Mouse (Mus musculus): ENCODE data around the gene Olfm3.

The Olfm3 gene

DNA sequence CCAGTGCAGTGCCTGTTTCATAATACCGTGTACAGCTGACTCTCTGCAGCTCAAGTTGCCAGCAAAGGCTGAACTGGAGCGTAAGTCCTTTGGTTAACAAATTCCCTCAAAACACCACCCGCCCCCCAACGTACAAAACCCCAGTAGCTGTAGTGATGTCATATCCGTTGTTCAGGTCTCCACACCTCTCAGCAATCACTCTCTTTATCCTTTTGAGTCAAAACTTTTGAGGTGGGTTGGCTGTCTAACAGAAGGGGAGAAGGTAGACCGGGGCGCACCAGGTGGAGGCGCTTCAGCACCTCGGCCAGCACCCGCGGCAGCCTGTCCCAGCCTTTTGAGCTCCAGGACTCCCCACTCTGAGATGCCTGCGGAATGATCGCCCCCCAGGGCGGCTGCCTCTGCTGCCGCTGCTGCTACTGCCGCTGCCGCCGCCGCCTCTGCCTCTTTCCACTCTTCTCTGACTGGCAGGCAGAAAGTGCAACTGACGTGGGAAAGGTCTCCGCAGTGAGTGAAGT, at the start of gene Olfm3:
TSS of gene Olfm3 (plus strand) at position 155 of the 515 bp plus-strand sequence.
- in situ Hi-C loops (cut with MseI, MboI): no loop called here

DNA sequence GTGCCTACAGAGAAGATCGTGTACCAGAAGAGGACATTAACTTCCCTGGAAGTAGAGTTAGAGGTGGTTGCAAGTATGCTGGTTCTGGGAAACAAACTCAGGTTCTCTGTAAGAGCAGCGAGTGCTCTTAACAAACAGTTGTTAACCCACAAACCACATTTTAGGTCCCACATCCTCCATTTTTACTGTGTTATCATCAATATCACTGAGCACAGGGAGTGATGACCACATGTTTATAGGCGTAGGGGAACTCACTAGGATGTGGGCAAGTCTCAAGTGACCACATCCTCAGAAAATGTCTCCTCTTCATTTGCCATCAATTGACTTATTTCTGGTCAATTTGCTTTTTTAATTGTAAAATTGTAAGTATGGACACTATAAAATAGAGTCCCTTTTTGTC, 14.1 kb upstream of the Olfm3 start:
- in situ Hi-C loops (cut with MseI, MboI): no loop called here

DNA sequence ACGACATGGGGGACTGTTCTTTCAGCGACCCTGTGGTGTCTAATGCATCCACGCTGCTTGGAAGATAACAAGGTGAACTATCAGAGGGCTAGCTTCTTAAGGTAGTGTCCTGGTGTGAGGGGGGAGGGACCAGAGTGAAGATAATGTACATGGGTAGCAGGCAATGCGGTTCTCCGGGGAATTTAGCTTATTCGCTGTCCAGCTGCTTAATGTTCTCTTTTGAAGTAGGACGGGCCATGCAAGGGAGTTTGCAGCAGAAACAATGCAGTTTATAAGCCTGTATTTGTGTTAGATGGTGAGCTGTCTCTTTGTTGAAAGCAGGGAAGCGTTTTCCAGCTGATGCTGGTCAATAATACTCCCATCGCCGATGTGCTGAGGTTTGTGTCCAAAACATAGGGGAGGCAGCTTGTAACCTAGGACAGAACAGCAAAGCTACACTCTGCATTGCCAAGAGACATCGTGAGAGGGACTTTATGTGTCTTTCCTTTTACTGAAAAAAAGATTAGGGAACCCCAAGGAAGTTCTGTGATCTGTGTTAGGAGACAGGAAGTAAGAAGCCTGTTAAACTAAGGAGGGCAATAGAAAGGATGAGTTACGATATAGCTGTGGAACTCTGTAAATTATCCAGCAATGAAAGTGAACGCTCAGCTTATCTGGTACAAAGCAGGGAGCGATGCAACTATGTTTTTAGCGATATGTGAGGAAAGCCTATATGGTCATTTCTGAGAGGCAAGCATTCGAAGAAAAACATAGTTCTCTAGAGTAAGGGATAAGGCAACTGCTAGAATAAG, 950 bp downstream of the Olfm3 start:
- in situ Hi-C loops (cut with MseI, MboI): no loop called here

DNA sequence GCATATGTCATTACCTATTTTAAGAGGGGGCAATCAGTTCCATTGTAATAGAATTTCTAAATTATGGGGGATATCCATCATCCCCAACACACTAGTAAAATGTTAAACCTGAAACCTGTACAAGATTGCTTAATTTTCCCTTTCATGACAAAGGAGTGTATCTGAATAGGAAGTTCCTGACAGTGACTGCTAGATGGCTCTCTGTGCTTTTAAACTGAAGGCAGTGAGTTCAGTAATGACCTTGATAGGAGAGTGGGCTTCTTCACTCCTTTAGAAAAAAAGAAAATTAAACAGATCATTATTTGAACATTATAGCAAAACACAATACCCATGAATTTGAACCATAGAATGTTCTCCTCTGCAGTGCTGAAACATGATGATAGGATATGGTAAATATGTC, 3.7 kb downstream of the Olfm3 start:
- in situ Hi-C loops (cut with MseI, MboI): no loop called here

DNA sequence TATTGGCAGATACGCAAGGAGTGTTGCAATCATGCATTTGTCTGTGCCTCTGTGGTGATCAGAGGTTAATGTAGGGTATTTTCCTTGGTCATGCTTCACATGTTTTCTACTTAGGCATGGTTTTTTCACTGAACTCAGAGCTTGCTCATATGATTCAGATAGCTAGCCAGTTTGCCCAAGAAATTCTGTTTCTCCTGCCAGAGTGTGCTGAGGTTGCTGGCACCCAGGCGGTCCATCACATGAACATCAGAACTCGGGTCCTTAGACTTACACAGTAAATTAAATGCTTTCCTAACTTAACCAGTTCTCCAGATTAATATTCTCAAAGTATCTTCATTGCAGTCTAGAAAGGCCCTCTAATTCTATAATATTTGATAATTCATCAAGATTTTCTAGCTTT, 5.0 kb downstream of the Olfm3 start:
- in situ Hi-C loops (cut with MseI, MboI): no loop called here

DNA sequence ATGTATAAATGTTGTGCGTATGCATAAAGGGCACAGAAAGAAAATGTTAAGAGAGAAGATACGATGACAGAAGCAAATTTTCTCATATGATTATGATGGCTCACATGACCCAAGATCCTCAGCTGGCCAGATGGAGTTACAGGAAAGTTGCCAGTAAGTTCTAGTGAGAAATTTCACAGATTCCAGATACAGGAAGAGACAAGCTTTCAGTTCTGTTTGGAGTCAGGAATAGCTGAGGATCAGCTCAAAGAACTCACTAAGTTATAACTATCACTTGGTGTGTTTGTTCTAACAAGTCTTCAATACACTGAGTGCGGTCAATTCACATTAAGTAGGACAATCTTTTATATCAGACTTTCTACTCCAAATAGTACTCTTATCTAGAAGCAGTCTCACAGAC, 16.2 kb downstream of the Olfm3 start:
- in situ Hi-C loops (cut with MseI, MboI): no loop called here

DNA sequence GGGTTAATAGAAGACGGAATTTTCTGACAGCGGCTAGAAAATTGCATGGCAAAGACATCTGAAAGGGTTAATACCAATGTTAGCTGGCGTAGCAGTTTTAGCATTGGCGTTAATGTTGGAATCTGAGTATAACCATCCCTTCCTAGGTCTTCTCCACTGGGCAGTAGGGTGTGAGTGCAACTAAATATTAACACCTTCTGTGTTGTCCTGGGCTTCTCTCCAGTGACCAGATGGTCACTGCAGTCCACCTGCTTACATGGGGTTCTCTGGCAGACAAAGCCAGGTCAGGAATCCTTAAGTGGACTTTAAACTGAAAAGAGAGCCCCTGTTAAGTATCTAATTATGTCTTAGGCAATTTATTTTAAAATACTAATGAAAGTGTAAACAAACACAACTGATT, 25.7 kb downstream of the Olfm3 start:
- in situ Hi-C loops (cut with MseI, MboI): no loop called here

DNA sequence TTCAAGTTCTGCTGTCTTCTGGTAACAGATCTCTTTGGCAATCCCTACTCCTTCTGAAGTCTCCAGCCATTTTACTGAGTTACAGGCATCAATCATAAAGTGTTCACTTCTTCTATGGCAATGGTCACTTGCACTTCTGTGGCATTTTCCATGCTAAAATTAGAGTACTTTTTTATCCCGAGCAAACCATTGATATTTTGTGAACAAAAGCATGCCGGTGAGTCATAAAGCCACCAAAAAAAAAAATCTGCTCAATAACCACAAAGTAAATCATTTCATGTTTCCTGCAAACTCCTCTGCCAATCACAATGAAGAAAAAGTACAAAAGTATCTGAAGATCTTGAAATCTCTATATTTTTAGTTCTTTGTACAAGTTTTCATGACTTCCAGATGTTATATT, 26.5 kb downstream of the Olfm3 start:
- in situ Hi-C loops (cut with MseI, MboI): no loop called here

DNA sequence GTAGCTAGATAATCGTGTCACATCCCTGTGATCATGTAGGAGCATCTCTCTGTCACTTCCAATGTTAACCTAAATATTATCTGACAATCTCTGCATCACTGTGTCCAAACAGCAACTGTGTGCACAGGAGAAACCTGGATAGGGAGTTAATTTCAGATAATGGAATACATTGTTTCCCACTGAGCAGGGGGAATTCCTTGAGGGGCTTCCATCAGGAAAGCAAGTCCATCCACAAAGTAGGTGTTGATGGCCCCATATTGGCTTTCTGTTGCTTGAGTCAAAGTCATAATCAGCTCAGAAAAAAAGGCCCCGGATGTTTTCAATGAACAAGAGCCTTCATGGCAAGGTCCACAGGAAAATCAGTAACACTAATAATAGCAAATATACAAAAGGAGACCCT, 26.9 kb downstream of the Olfm3 start:
- in situ Hi-C loops (cut with MseI, MboI): no loop called here

DNA sequence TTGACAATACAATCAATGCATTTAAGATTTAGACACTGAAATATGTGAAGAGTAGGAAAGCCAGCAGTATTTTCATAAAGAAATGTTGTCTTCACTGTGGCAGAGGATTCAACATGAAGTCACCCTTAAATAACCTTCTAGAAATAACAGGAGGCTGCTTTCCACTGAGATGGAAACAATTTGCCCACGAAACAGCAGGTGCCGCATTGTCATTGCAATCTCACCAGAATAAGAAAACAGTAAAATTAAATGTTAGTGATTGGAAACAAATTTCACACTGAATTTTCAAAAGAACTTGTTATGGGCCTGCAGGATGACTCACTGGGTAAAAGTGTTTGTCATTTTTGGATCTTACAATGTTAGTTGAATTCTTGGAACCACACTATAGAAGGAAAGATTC, 29.0 kb downstream of the Olfm3 start:
- in situ Hi-C loops (cut with MseI, MboI): no loop called here

DNA sequence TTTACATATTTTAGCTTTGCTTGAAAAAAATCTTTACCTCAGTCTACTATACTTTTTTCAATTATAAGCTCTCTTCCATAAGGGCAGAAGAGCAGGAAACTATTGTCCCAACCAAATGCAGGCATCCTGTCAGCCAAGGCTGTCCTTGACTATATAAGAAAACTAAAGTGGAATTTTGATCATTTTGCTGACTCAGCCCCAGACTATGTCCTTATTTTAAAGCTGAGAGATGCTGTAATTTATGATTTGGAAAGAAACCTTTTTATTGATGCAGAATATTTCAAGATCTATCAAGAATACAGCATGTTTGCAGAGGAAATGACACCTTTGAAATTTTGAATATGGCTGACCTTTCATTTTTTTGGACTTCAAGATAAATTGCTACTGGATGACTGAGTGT, 51.0 kb downstream of the Olfm3 start:
- in situ Hi-C loops (cut with MseI, MboI): no loop called here

DNA sequence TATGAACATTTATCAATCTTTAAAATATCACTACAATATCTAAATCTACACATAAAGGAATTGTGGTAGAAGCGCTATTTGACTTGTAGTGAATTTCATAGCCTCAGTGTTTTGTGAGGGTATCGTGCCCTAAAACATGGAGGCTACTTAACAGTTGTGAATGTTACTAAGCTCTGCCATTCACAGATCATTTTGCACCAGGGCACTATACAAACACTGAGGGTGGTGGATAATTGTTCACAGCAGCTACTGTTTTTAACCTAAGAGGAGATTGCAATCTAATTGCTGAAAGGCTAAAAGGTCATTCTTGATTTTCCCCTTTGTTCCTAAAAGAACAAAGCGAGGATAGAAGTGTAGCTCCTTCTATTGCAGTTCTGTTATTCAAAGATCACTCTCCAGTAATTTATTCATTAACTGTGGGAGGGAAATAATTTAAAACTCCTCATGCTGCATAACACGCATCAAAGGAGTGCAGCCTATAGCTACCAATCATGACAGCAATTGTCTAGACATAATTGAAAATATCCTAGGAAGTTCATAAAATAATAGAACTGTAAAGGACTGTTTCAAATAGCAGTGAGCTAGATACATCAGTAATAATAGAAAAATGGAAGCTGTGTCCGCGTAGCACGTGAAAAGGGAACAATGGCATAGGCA, 55.6 kb downstream of the Olfm3 start:
- in situ Hi-C loops (cut with MseI, MboI): no loop called here

DNA sequence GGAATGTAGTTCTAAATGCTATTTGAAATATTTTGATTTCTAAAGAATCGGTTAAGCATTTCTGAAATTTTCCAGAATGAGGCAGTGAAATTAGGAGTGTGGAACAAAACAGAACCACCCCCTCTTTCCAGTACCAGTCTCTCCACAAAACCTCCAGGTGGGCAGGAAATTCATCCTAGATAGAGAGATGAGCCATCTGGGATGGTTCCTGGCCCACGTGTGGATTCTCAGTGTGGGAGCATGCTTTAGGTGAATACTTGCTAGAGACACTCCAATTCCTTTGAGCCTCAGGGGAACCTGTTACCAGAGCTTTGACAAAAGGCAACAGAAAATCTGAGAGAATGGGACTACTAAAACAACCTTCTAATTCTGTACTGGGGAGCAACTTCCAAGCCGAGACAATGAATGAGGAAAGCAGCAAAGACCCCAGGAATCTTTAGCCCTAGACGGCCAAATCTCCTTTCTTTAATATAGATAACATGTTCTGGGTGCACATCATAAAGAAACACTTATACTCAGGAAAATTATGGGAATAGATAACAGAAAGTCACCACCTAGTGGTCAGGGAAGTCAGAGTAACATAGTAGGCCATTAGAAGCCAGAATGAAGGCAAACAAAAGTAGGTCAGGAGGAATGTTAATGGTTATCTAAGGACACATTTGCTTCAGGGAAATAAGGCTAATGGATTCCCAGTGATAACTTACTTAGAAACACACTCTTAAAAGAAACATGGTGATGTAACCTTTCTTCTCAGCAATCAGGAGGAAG, 58.6 kb downstream of the Olfm3 start:
- in situ Hi-C loops (cut with MseI, MboI): no loop called here

DNA sequence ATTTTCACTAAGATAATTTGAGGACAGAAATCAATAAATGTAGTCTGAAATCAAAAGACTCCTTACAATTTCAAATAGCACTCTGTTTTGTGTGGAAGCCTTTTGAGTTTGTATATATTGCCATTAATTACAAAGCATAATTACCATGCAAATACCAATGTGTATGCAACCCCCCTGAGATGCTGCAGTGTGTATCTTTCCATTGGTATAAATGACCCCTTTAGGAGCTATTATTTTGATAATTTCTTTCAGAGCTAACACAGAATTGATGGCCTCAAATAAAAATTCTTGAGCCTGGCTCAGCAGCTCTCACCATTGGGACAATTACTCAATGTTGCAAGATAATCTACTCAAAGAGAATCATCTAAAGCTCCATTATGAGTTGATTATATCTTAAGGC, 67.3 kb downstream of the Olfm3 start:
- in situ Hi-C loops (cut with MseI, MboI): no loop called here

DNA sequence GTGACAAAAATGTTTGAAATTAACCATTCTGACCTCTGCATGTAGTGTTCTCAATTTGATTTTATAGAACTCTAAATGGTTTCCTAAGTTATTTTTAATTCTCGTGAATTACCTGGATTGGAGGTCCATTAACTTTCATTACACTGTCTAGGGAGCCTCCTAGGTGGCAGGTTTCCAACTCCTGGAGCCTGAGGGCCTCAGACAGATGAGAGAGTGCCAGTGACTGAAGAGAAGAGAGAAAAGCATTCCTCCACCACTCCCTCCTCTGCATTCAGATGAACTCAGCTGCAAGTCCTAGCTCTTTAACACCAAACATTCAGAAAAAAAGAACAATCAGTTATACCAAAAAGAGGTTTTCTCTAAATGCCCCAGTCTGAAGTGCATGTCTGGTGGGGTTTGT, 68.6 kb downstream of the Olfm3 start:
- in situ Hi-C loops (cut with MseI, MboI): no loop called here

DNA sequence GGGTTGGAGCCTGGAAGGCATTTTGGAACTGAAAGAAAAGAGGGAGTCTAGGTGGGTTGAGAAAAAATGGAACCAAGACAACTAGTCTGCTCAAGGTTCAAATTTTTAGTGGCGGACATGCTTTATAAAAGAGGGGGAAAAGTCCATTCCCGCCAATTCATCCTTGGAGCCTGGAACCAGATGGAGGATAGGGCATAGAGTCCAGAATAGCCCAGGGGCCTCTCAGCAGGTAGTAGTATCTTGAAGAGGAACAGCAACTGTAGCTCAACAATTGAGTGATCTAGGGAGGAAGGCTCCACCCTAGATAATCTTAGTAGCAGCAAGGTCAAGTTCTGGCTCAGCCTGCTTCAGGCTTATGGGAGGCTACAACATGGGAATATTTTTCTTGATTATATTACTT, 87.0 kb downstream of the Olfm3 start:
- in situ Hi-C loops (cut with MseI, MboI): no loop called here

DNA sequence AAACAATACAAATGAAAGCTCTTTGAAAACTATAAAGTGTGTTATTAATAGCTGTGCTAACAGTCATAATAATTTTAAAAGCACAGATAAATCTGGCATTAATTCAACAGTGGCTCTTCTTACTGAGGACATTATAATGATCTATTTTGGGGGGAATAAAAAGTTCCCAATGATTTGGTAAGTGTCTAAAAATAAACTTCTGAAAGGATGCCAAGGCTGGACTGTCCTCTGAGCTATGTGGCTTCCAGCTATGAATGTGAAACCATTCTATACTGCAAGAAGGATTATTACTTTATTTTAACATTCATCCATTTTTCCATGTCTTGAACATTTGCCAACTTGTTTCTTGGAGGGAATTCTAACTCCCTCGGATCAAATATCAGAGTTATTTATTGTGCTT, 92.1 kb downstream of the Olfm3 start:
- in situ Hi-C loops (cut with MseI, MboI): no loop called here

DNA sequence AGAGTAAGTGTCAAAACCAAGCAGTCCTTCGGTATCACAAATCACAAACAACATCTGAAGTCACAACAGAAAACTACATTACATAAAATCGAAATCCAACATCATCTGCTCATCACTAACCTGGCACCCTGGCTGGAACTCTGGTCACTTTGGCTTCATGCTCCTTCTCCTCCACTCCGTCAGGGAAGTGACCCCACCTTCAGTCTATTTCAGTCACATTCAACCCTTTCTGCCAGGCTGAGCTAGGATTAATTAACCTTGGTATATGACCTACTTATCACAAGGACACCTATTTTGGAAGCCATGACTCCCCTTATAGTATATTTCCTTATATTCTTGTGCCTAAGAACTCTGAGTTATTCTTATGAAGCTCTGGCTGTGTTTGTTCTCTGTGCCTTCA, 123.7 kb downstream of the Olfm3 start:
- in situ Hi-C loops (cut with MseI, MboI): no loop called here

DNA sequence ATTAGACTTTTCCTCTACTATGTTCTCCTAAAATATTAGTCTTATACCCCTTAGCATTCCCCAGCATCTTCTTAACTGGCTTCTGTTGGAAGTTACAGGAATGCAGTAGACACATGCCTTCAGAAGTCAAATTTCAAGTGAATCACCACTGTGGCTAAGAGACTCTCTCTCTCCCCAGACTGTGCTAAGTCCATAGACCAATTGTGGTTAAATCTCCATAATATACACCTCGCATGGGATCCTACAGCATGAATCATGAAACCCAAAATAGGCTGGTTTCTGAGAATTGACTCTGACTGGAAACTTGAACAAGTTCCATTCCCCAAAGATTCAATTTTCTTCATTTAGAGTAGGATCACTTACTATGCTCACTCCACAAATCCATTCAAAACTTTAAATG, 124.2 kb downstream of the Olfm3 start:
- in situ Hi-C loops (cut with MseI, MboI): no loop called here

DNA sequence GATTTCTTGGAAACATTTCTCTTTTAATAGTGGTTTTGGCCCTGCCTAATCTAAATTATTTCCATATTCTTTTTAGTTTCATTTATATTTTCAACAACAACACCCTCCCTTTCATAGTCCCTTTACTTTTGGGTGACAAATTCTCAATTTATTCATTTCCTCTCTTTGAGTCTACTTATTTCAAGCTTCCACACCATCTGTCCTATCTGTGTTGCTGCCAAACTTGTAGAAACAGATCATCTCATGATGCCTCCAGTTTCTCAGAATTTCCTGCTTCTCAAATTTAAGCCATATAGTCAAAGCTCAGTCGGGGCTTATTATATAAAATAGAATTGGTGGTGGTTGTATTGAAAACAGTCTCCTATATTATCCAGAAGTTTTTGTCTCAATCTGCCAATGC, 124.7 kb downstream of the Olfm3 start:
- in situ Hi-C loops (cut with MseI, MboI): no loop called here

DNA sequence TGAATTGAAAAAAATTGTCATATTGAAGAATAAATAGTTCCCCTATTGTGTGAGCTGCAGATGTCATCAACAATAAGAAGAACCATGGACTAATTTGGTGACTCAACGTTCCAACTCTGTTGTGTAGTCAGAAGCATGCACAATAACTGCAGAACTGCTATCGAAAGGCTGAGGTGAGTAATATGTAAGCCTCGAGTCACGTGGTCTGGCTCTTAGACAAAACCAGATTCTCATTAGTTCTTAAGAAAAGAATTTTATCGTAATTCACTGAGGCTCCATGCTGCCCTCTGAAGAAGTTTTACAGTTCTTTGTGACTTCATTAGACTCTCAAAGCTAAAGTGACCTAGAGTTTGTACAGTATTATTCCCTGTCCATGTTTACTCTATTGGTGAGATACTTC, 145.2 kb downstream of the Olfm3 start:
- in situ Hi-C loops (cut with MseI, MboI): no loop called here

DNA sequence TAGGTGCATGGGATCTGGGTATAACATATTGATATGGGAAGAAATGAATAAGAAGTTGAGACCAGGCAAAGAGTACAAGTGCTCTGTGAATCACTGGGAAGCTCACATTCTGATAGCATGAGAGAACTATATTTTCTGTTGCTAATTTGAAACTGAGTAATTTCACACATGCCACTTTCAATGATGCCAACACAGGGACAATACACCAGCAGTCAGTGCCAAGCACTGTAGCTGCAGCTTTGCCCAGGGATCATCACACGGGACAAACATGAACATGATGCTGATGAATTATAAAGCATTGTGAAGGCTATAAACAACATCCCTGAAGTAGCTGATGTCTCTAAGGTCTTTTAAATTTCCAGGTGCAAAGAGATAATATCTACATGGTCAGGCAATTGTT, 161.0 kb downstream of the Olfm3 start:
- in situ Hi-C loops (cut with MseI, MboI): no loop called here

Data from mouse trophoblast stem cell (cell line).